Mouse (Mus musculus): Measurements from ENCODE around the gene Tctn1. TPM values are rescaled to one million over a fixed set of nuclear protein-coding genes. Genes with fewer than 3 reads are reported as not detected.
"Not testable (repeated sequence)": the region's sequence is repeated elsewhere in the genome, so short reads cannot be mapped to it uniquely, and the experiment has no call there.

Gene Tctn1
- polyA plus RNA-seq, 1 experiment = 42.3 TPM

- TF ChIP-seq CTCF (IDR thresholded peaks at IDR 0.05; ENCODE audit: borderline replicate concordance, extremely low read depth, insufficient read depth, insufficient read length) (no peak), POLR2A (IDR thresholded peaks at IDR 0.05; ENCODE audit: borderline replicate concordance, extremely low read depth, insufficient read depth, insufficient read length, poor library complexity, severe bottlenecking) (no peak)
Observed at GRCm38 (mm10) chr5:122217636-122218035, 46.6 kb downstream of the Tctn1 start.

GRCm38 (mm10) chr5:122213861-122214260, 50.4 kb downstream of the Tctn1 start:
- TF ChIP-seq CTCF (IDR thresholded peaks at IDR 0.05; ENCODE audit: borderline replicate concordance, extremely low read depth, insufficient read depth, insufficient read length) (no peak), POLR2A (IDR thresholded peaks at IDR 0.05; ENCODE audit: borderline replicate concordance, extremely low read depth, insufficient read depth, insufficient read length, poor library complexity, severe bottlenecking) (no peak)
- DNase-seq (ENCODE audit: low read depth) = no peak

More at GRCm38 (mm10) chr5:122217636-122218035, 46.6 kb downstream of the Tctn1 start:
- DNase-seq (ENCODE audit: low read depth) = no peak

GRCm38 (mm10) chr5:122212820-122213219, 51.4 kb downstream of the Tctn1 start:
- DNase-seq (ENCODE audit: low read depth) = not testable (repeated sequence)

- TF ChIP-seq POLR2A (IDR thresholded peaks at IDR 0.05; ENCODE audit: borderline replicate concordance, extremely low read depth, insufficient read depth, insufficient read length, poor library complexity, severe bottlenecking) (no peak), CTCF (IDR thresholded peaks at IDR 0.05; ENCODE audit: borderline replicate concordance, extremely low read depth, insufficient read depth, insufficient read length) (no peak)
- DNase-seq (ENCODE audit: low read depth) = no peak
Observed at GRCm38 (mm10) chr5:122212125-122212524, 52.1 kb downstream of the Tctn1 start.

- DNase-seq (ENCODE audit: low read depth) = no peak
- TF ChIP-seq CTCF (IDR thresholded peaks at IDR 0.05; ENCODE audit: borderline replicate concordance, extremely low read depth, insufficient read depth, insufficient read length) (no peak), POLR2A (IDR thresholded peaks at IDR 0.05; ENCODE audit: borderline replicate concordance, extremely low read depth, insufficient read depth, insufficient read length, poor library complexity, severe bottlenecking) (no peak)
Observed at GRCm38 (mm10) chr5:122210890-122211289, 53.4 kb downstream of the Tctn1 start.

GRCm38 (mm10) chr5:122209591-122210368, 54.5 kb downstream of the Tctn1 start:
- no peak for TF ChIP-seq POLR2A (IDR thresholded peaks at IDR 0.05; ENCODE audit: borderline replicate concordance, extremely low read depth, insufficient read depth, insufficient read length, poor library complexity, severe bottlenecking)
- no peak for TF ChIP-seq CTCF (IDR thresholded peaks at IDR 0.05; ENCODE audit: borderline replicate concordance, extremely low read depth, insufficient read depth, insufficient read length)
- DNase-seq (ENCODE audit: low read depth) = peak; percentile 79

GRCm38 (mm10) chr5:122208909-122209308, 55.4 kb downstream of the Tctn1 start:
- DNase-seq (ENCODE audit: low read depth) = no peak
- TF ChIP-seq POLR2A (IDR thresholded peaks at IDR 0.05; ENCODE audit: borderline replicate concordance, extremely low read depth, insufficient read depth, insufficient read length, poor library complexity, severe bottlenecking) (no peak), CTCF (IDR thresholded peaks at IDR 0.05; ENCODE audit: borderline replicate concordance, extremely low read depth, insufficient read depth, insufficient read length) (no peak)

- TF ChIP-seq CTCF (IDR thresholded peaks at IDR 0.05; ENCODE audit: borderline replicate concordance, extremely low read depth, insufficient read depth, insufficient read length) (no peak), POLR2A (IDR thresholded peaks at IDR 0.05; ENCODE audit: borderline replicate concordance, extremely low read depth, insufficient read depth, insufficient read length, poor library complexity, severe bottlenecking) (no peak)
- DNase-seq (ENCODE audit: low read depth) = no peak
Observed at GRCm38 (mm10) chr5:122206475-122206874, 57.8 kb downstream of the Tctn1 start, which contains the start of gene Hvcn1. TSS of gene Hvcn1 (plus strand) at chr5:122206804.

GRCm38 (mm10) chr5:122204180-122204579, 60.1 kb downstream of the Tctn1 start:
- DNase-seq (ENCODE audit: low read depth) = no peak
- no peak for TF ChIP-seq CTCF (IDR thresholded peaks at IDR 0.05; ENCODE audit: borderline replicate concordance, extremely low read depth, insufficient read depth, insufficient read length)
- TF ChIP-seq POLR2A (IDR thresholded peaks at IDR 0.05; ENCODE audit: borderline replicate concordance, extremely low read depth, insufficient read depth, insufficient read length, poor library complexity, severe bottlenecking) = no peak

- TF ChIP-seq CTCF (IDR thresholded peaks at IDR 0.05; ENCODE audit: borderline replicate concordance, extremely low read depth, insufficient read depth, insufficient read length) = no peak
- no peak for TF ChIP-seq POLR2A (IDR thresholded peaks at IDR 0.05; ENCODE audit: borderline replicate concordance, extremely low read depth, insufficient read depth, insufficient read length, poor library complexity, severe bottlenecking)
- DNase-seq (ENCODE audit: low read depth) = no peak
Observed at GRCm38 (mm10) chr5:122201904-122202303, 62.4 kb downstream of the Tctn1 start.

GRCm38 (mm10) chr5:122200872-122201271, 63.4 kb downstream of the Tctn1 start:
- TF ChIP-seq POLR2A (IDR thresholded peaks at IDR 0.05; ENCODE audit: borderline replicate concordance, extremely low read depth, insufficient read depth, insufficient read length, poor library complexity, severe bottlenecking) (no peak), CTCF (IDR thresholded peaks at IDR 0.05; ENCODE audit: borderline replicate concordance, extremely low read depth, insufficient read depth, insufficient read length) (no peak)
- no peak for DNase-seq (ENCODE audit: low read depth)

- DNase-seq (ENCODE audit: low read depth) = no peak
- TF ChIP-seq POLR2A (IDR thresholded peaks at IDR 0.05; ENCODE audit: borderline replicate concordance, extremely low read depth, insufficient read depth, insufficient read length, poor library complexity, severe bottlenecking) (no peak), CTCF (IDR thresholded peaks at IDR 0.05; ENCODE audit: borderline replicate concordance, extremely low read depth, insufficient read depth, insufficient read length) (no peak)
Observed at GRCm38 (mm10) chr5:122192347-122192746, 71.9 kb downstream of the Tctn1 start.
